Mouse (Mus musculus) neural tube, embryonic 15.5 days (tissue): ENCODE data around the gene Klf17. TPM values are rescaled to one million over a fixed set of nuclear protein-coding genes. Genes with fewer than 3 reads are reported as not detected.
"Not testable (repeated sequence)": the region's sequence is repeated elsewhere in the genome, so short reads cannot be mapped to it uniquely, and the experiment has no call there.

ENCODE experiments used
- ATAC-seq: fragments of 200-750 bp; cut with Nextera tagmentation; 2 replicates; pipeline ENCODE4 v1.8.0; 2017; ENCODE audit warnings: mild to moderate bottlenecking, moderate TSS enrichment, moderate library complexity; ENCODE audit not compliant: low FRiP score
- H3K27ac ChIP-seq: fragments of 300-500 bp; sonication (generic); replicated peaks from 2 replicates; pipeline ENCODE4 v1.5.1; 2015; ENCODE audit warnings: mild to moderate bottlenecking, inconsistent platforms
- H3K27me3 ChIP-seq: fragments of 300-500 bp; sonication (generic); replicated peaks from 2 replicates; pipeline ENCODE4 v1.6.1; 2015; ENCODE audit warnings: inconsistent platforms
- H3K36me3 ChIP-seq: fragments of 300-500 bp; sonication (generic); 2 replicates; pipeline ENCODE4 v1.6.1; 2015; ENCODE audit warnings: inconsistent platforms
- H3K4me1 ChIP-seq: fragments of 300-500 bp; sonication (generic); 2 replicates; pipeline ENCODE4 v1.6.1; 2015; ENCODE audit warnings: inconsistent platforms
- H3K4me2 ChIP-seq: fragments of 300-500 bp; sonication (generic); 2 replicates; pipeline ENCODE4 v1.6.1; 2015; ENCODE audit warnings: inconsistent platforms, mild to moderate bottlenecking, moderate library complexity
- H3K4me3 ChIP-seq: fragments of 300-500 bp; sonication (generic); replicated peaks from 2 replicates; pipeline ENCODE4 v1.5.1; 2015; ENCODE audit warnings: mild to moderate bottlenecking, inconsistent platforms
- H3K9ac ChIP-seq: fragments of 300-500 bp; sonication (generic); replicated peaks from 2 replicates; pipeline ENCODE4 v1.6.1; 2015; ENCODE audit warnings: mild to moderate bottlenecking, inconsistent platforms
- H3K9me3 ChIP-seq: fragments of 300-500 bp; sonication (generic); replicated peaks from 2 replicates; pipeline ENCODE4 v1.6.1; 2016; ENCODE audit warnings: inconsistent platforms
- WGBS: fragments of 180-500 bp; shearing (Covaris S2); methylation state at CpG from one replicate; pipeline ENCODE4 v1.1.7; 2015; ENCODE audit warnings: mixed read lengths; 5-methylcytosine and 5-hydroxymethylcytosine counted together
- polyA plus RNA-seq: library from polyadenylated mRNA; unstranded; fragments of >200 nt; fragmentation: Nextera tagmentation; extraction: Ambion mirVana; gene quantifications from 2 replicates; pipeline ENCODE4 v1.2.1, GENCODE M21; 2015

Klf17 gene
- polyA plus RNA-seq, result not detected in 2 replicates

- H3K9ac ChIP-seq, result no peak within 1 kb of the TSS
- no peak within 1 kb of the TSS for H3K27ac ChIP-seq
- no peak for ATAC-seq
- H3K36me3 ChIP-seq, result no peaks in the 10 kb centered on the region
- WGBS, result 78% methylated on average over 12 of the region's 12 CpGs
- no peaks in the 10 kb centered on the region for H3K9me3 ChIP-seq
- no peak within 1 kb of the TSS for H3K4me3 ChIP-seq
- no peaks in the 10 kb centered on the region for H3K4me1 ChIP-seq
- no peak within 1 kb of the TSS for H3K4me2 ChIP-seq
- H3K27me3 ChIP-seq, result no peaks in the 10 kb centered on the region
Observed at GRCm38 (mm10) chr4:117765416-117765815, at the start of gene Klf17. TSS of gene Klf17 (minus strand) at chr4:117765648.

DNA sequence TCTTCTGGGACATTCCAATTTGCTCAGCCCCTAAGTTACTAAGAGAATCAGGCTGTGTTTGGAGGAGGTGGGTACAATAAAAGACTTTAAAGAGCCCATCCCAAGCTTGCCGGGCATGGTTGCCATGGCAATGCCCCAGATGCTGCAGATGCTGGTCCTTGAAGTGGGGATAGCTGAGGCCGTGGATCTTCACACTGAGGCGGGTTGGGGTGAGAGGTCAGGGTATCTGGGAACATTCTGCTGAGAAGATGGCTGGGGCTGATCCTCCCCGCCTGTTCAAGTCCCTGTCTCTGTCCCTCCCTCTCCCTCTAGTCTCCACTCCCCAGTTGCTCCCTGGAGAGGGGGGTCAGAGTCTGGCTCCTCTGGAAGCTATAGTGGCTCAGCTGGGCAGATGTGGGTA is 48.9 kb upstream of the Klf17 start:
- ATAC-seq, result no peak
- WGBS, result 24% methylated on average over 4 of the region's 4 CpGs
- H3K27me3 ChIP-seq, result no peaks in the 10 kb centered on the region
- no peak overlapping the region for H3K4me3 ChIP-seq
- no peak overlapping the region for H3K27ac ChIP-seq
- H3K36me3 ChIP-seq, result no peaks in the 10 kb centered on the region
- no peaks in the 10 kb centered on the region for H3K4me1 ChIP-seq
- H3K9ac ChIP-seq, result no peak overlapping the region
- H3K9me3 ChIP-seq, result no peaks in the 10 kb centered on the region
- no peak overlapping the region for H3K4me2 ChIP-seq

DNA sequence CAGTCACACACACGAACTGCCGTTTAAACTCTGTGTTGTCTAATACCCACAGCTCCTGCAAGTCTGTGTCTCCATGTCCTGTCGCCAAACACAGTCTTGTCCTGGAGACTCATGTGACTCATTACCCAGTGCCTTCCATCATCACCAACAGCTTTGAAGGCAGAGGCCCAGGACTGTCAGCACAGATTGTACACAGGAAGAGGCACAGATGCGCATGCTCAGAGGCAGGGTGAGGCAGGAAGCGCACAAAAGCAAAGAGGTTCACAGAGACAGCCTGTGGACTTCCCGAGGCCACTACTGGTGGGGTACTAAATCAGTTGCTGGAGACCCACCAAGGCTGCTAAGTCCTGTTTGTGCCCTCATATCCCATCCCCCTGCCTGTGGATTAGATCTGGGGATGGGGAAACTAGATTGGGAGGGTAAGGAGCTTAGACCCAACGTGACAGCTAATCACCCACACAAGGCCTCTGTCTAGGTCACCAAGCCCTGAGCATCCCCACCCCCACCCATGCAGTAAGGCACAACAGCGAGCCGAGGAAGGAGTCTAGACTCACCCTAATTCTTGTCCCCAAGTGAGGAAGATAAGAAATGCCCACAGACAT is 48.2 kb upstream of the Klf17 start:
- Histone ChIP-seq H3K9me3 (no peaks in the 10 kb centered on the region), H3K4me3 (no peak overlapping the region), H3K36me3 (no peaks in the 10 kb centered on the region), H3K9ac (no peak overlapping the region), H3K27me3 (no peaks in the 10 kb centered on the region), H3K4me2 (no peak overlapping the region), H3K27ac (no peak overlapping the region), H3K4me1 (no peaks in the 10 kb centered on the region)
- 67% methylated on average over 9 of the region's 9 CpGs for WGBS
- ATAC-seq, result no peak

DNA sequence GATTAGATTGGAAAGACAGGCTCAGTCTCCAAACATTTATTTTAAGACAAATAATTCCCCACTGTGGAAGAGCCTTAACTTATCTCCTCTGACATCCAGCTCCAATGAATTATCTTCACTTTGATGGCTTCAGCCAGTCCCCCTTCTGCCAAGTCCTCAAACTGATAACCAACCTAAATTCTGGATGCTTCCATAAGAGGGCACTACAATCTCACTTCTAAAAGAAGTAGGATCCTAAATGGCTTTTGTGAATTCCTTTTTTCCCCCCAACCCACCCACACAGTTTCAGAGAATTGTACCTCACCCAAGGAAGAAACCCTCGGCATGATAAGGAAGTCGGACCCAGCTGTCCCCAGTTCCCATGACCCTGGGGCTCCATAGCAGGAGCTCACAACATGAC is 45.5 kb upstream of the Klf17 start:
- H3K27me3 ChIP-seq, result no peaks in the 10 kb centered on the region
- H3K27ac ChIP-seq, result no peak overlapping the region
- H3K36me3 ChIP-seq, result no peaks in the 10 kb centered on the region
- no peak overlapping the region for H3K4me3 ChIP-seq
- no peak overlapping the region for H3K4me2 ChIP-seq
- H3K9ac ChIP-seq, result no peak overlapping the region
- H3K9me3 ChIP-seq, result no peaks in the 10 kb centered on the region
- H3K4me1 ChIP-seq, result no peaks in the 10 kb centered on the region
- ATAC-seq, result no peak
- 69% methylated on average over 2 of the region's 2 CpGs for WGBS

GRCm38 (mm10) chr4:117806992-117807391 is 41.5 kb upstream of the Klf17 start:
- no peaks in the 10 kb centered on the region for H3K36me3 ChIP-seq
- H3K27me3 ChIP-seq, result no peaks in the 10 kb centered on the region
- WGBS, result 90% methylated on average over 5 of the region's 5 CpGs
- no peak overlapping the region for H3K27ac ChIP-seq
- no peak overlapping the region for H3K4me2 ChIP-seq
- no peak overlapping the region for H3K4me3 ChIP-seq
- H3K9me3 ChIP-seq, result no peaks in the 10 kb centered on the region
- H3K4me1 ChIP-seq, result no peaks in the 10 kb centered on the region
- ATAC-seq, result no peak
- no peak overlapping the region for H3K9ac ChIP-seq

DNA sequence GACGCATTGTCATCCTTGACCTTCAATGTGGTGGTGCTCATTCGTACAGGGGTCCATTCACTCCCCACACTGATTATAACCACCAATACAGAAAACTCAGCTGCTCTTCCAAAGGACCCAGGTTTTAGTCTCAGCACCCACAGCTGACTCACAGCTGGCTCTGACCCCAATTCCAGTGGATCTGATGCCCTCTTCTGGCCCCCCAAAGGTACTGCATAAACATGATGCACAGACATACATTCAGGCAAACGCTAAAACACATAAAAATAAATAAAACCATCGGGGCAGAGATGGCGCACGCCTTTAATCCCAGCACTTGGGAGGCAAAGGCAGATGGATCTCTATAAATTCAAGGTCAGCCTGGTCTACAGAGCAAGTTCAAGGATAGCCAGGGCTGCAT is 34.5 kb upstream of the Klf17 start:
- H3K4me2 ChIP-seq, result no peak overlapping the region
- 82% methylated on average over 6 of the region's 6 CpGs for WGBS
- no peak for ATAC-seq
- H3K4me3 ChIP-seq, result no peak overlapping the region
- H3K9me3 ChIP-seq, result no peaks in the 10 kb centered on the region
- H3K9ac ChIP-seq, result no peak overlapping the region
- no peaks in the 10 kb centered on the region for H3K4me1 ChIP-seq
- no peaks in the 10 kb centered on the region for H3K27me3 ChIP-seq
- H3K36me3 ChIP-seq, result no peaks in the 10 kb centered on the region
- H3K27ac ChIP-seq, result no peak overlapping the region

- Histone ChIP-seq H3K4me2 (no peak overlapping the region), H3K27me3 (no peaks in the 10 kb centered on the region), H3K36me3 (no peaks in the 10 kb centered on the region), H3K9ac (no peak overlapping the region), H3K4me1 (no peaks in the 10 kb centered on the region), H3K9me3 (no peaks in the 10 kb centered on the region), H3K4me3 (no peak overlapping the region), H3K27ac (no peak overlapping the region)
- no peak for ATAC-seq
- 72% methylated on average over 10 of the region's 10 CpGs for WGBS
Observed at GRCm38 (mm10) chr4:117788308-117788707, 22.9 kb upstream of the Klf17 start.

- 41% methylated on average over 8 of the region's 8 CpGs for WGBS
- no peaks in the 10 kb centered on the region for H3K36me3 ChIP-seq
- no peaks in the 10 kb centered on the region for H3K27me3 ChIP-seq
- H3K9me3 ChIP-seq, result no peaks in the 10 kb centered on the region
- ATAC-seq, result peak; percentile 57
- peak overlapping the region; percentile 20; the same call in 1 of the 2 replicates for H3K4me3 ChIP-seq
- no peaks in the 10 kb centered on the region for H3K4me1 ChIP-seq
- peak overlapping the region; percentile 35 for H3K4me2 ChIP-seq
- H3K9ac ChIP-seq, result no peak overlapping the region
- no peak overlapping the region for H3K27ac ChIP-seq
Observed at GRCm38 (mm10) chr4:117786963-117787362, 21.5 kb upstream of the Klf17 start.

- no peak for ATAC-seq
- H3K36me3 ChIP-seq, result no peaks in the 10 kb centered on the region
- no peak overlapping the region for H3K4me3 ChIP-seq
- WGBS, result 80% methylated on average over 3 of the region's 3 CpGs
- H3K4me1 ChIP-seq, result peaks cover 8% of the 10 kb centered on the region
- no peaks in the 10 kb centered on the region for H3K9me3 ChIP-seq
- H3K9ac ChIP-seq, result no peak overlapping the region
- H3K27ac ChIP-seq, result no peak overlapping the region
- no peak overlapping the region for H3K4me2 ChIP-seq
- H3K27me3 ChIP-seq, result no peaks in the 10 kb centered on the region
Observed at GRCm38 (mm10) chr4:117782908-117783307, 17.5 kb upstream of the Klf17 start.

DNA sequence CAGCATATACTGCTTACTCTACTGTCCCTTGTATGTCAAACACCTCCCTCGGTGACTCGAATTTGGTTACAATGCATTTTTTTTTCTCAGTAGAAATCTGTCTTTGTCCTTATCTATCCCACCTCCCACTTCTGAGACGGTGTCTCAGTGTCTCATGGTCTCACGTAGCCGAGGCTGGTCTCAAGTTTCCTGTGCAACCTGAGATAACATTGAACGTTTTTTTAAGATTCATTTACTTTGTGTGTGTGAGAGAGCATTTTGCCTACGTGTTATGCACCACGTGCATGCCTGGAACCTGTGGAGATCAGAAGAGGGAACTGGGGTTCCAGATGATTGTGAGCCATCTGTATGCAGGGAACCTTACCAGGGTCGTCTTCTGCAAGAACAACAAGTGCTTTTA is 7.5 kb upstream of the Klf17 start:
- Histone ChIP-seq H3K36me3 (no peaks in the 10 kb centered on the region), H3K4me2 (no peak overlapping the region), H3K27me3 (no peaks in the 10 kb centered on the region), H3K9ac (no peak overlapping the region), H3K9me3 (no peaks in the 10 kb centered on the region), H3K4me3 (no peak overlapping the region), H3K4me1 (no peaks in the 10 kb centered on the region), H3K27ac (no peak overlapping the region)
- no peak for ATAC-seq
- WGBS, result 72% methylated on average over 9 of the region's 9 CpGs

DNA sequence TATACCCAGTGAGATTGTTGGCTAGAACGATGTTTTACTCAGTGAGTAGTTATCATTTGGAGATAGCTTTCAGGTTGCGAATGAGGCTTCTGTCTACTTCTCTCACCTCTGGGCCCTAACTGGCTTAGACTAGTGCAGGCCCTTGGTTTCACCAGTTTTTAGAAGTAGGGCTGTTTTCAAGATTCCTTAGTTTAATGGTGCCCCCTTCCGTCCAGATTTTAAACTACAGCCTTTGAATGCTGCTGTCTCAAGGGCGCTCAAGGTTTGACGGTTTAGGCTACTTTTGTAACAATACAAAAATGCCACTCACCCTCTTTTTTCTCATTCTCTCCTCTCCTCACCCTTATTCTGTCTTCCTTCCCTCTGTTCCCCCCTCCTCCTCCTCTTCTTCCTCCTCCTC is 5.5 kb upstream of the Klf17 start:
- H3K36me3 ChIP-seq, result no peaks in the 10 kb centered on the region
- no peak for ATAC-seq
- whole genome bisulfite sequencing, result 21% methylated on average over 5 of the region's 5 CpGs
- H3K27me3 ChIP-seq, result no peaks in the 10 kb centered on the region
- H3K9me3 ChIP-seq, result no peaks in the 10 kb centered on the region
- no peak overlapping the region for H3K4me3 ChIP-seq
- H3K4me2 ChIP-seq, result no peak overlapping the region
- no peaks in the 10 kb centered on the region for H3K4me1 ChIP-seq
- H3K9ac ChIP-seq, result no peak overlapping the region
- no peak overlapping the region for H3K27ac ChIP-seq

GRCm38 (mm10) chr4:117760151-117760550 is 5.3 kb downstream of the Klf17 start:
- H3K9me3 ChIP-seq, result no peaks in the 10 kb centered on the region
- H3K27ac ChIP-seq, result no peak overlapping the region
- no peak overlapping the region for H3K4me3 ChIP-seq
- H3K36me3 ChIP-seq, result no peaks in the 10 kb centered on the region
- no peaks in the 10 kb centered on the region for H3K27me3 ChIP-seq
- H3K4me1 ChIP-seq, result no peaks in the 10 kb centered on the region
- H3K4me2 ChIP-seq, result no peak overlapping the region
- no peak for ATAC-seq
- 94% methylated on average over 5 of the region's 5 CpGs for WGBS
- no peak overlapping the region for H3K9ac ChIP-seq

- H3K4me2 ChIP-seq, ATAC-seq: not testable (repeated sequence)
- 88% methylated on average over 5 of the region's 5 CpGs for WGBS
Observed at GRCm38 (mm10) chr4:117752469-117752868, 13.0 kb downstream of the Klf17 start.

More at GRCm38 (mm10) chr4:117752469-117752868, 13.0 kb downstream of the Klf17 start:
- H3K27me3 ChIP-seq, H3K9me3 ChIP-seq, H3K4me1 ChIP-seq, H3K9ac ChIP-seq, H3K27ac ChIP-seq, H3K36me3 ChIP-seq, H3K4me3 ChIP-seq: not testable (repeated sequence)
